Comparison of ENCODE assay signal across 16 mouse cellular contexts in the genomic region with DNA sequence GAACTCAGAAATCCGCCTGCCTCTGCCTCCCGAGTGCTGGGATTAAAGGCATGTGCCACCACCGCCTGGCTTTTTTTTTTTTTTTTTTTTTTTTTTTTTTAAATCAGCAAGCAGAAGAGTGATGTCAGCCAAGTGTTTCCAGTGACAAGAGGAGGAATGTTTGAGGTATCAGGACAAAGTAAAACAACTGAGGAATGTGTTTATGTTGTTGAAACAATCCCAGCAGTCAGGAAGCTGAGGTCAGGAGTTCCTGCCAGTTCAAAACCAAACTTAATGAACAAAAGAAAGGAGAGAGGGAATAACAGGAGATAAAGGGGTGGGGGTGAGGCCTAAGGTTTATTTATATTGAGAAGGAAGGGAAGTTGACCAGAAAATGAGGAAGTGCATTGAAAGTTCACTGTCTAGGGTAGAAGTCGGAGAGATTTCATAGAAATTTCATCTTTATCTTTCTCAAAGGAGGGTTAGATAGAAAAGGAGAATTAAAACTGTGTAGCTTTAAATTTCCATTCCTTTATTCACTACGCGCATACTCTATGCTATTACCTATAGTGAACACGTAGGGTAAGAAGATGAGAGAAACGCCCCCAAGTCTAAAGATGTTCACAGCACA. TPM values are rescaled to one million over a fixed set of nuclear protein-coding genes. Genes with fewer than 3 reads are reported as not detected.
DNase-seq lines count a peak whose midpoint lies in the region; ATAC-seq and TF ChIP-seq lines count a peak whose summit lies in the region.
"Had no signal": no experiment of that assay in that cellular context is flagged by ENCODE, and none has a peak within 500 bp of the region (broad histone marks: within the 10 kb centered on the region; RNA-seq: fewer than 3 reads in every experiment).

No protein-coding gene starts in this region.

- TF ChIP-seq CTCF in heart, postnatal 0 days (IDR thresholded peaks at IDR 0.05; ENCODE audit: low read depth), result no peak
- TF ChIP-seq CTCF in G1E (IDR thresholded peaks at IDR 0.05; ENCODE audit: low read depth, low read length), result no peak

- H3K4me2 ChIP-seq in heart, postnatal 0 days (ENCODE audit: low read depth, low read length), result no peak overlapping the region
- no peak overlapping the region for H3K4me2 ChIP-seq in hindbrain, embryonic 16.5 days (ENCODE audit: low read length)
- H3K4me2 ChIP-seq: forebrain, embryonic 13.5 days; neural tube, embryonic 13.5 days had no signal

- WGBS in heart, postnatal 0 days, result 59% methylated on average over 7 of the region's 8 CpGs
- 17% methylated on average over 5 of the region's 8 CpGs for WGBS in macrophage (ENCODE audit: missing documents)
- 87% methylated on average over 7 of the region's 8 CpGs for WGBS in hindbrain, embryonic 16.5 days

- no peaks in the 10 kb centered on the region for H3K27me3 ChIP-seq in heart, postnatal 0 days (ENCODE audit: control insufficient read depth, insufficient read depth, low read length)
- H3K27me3 ChIP-seq in G1E (ENCODE audit: insufficient read depth, low read length), result no peaks in the 10 kb centered on the region
- H3K27me3 ChIP-seq in hindbrain, embryonic 16.5 days (replicated peaks; ENCODE audit: control insufficient read depth, insufficient read depth, low read length), result no peaks in the 10 kb centered on the region
- H3K27me3 ChIP-seq: forebrain, embryonic 13.5 days; neural tube, embryonic 13.5 days had no signal

- H3K4me1 ChIP-seq in heart, postnatal 0 days (ENCODE audit: control insufficient read depth, insufficient read depth), result no peaks in the 10 kb centered on the region
- H3K4me1 ChIP-seq in G1E (ENCODE audit: insufficient read depth, low read depth, low read length), result peaks cover 38% of the 10 kb centered on the region
- H3K4me1 ChIP-seq in hindbrain, embryonic 16.5 days (ENCODE audit: control insufficient read depth, insufficient read depth, low read depth, low read length), result no peaks in the 10 kb centered on the region
- H3K4me1 ChIP-seq: neural tube, embryonic 13.5 days had no signal

- H3K36me3 ChIP-seq in heart, postnatal 0 days (replicated peaks; ENCODE audit: control insufficient read depth, insufficient read depth, low read length), result no peaks in the 10 kb centered on the region
- H3K36me3 ChIP-seq in G1E (replicated peaks) (peaks cover 47% of the 10 kb centered on the region), macrophage (ENCODE audit: inconsistent target) (no peaks in the 10 kb centered on the region)
- no peaks in the 10 kb centered on the region for H3K36me3 ChIP-seq in hindbrain, embryonic 16.5 days (ENCODE audit: control insufficient read depth, insufficient read depth, low read length)
- H3K36me3 ChIP-seq: neural tube, embryonic 13.5 days had no signal

- peak; percentile 45 for DNase-seq in heart, postnatal 0 days (ENCODE audit: low spot score)
- no peak for DNase-seq in heart, postnatal 4 days
- DNase-seq in 416B (ENCODE audit: low read depth), result peak; percentile 55
- DNase-seq in G1E (ENCODE audit: low spot score), result peak; percentile 16
- DNase-seq in ovary, postnatal 10 days (ENCODE audit: low spot score), result no peak
- DNase-seq in adrenal gland, postnatal 36 days, result no peak
- DNase-seq: adrenal gland, postnatal 14 days; cerebellum, postnatal 36 days; gastrocnemius, adult 2 months; retina, postnatal 1 day; thymus, postnatal 25 days had no signal

- H3K27ac ChIP-seq in heart, postnatal 0 days (ENCODE audit: low read depth), result no peak overlapping the region
- peak overlapping the region; percentile 31; the same call in 1 of the 2 replicates for H3K27ac ChIP-seq in macrophage
- H3K27ac ChIP-seq in hindbrain, embryonic 16.5 days (ENCODE audit: low read depth, low read length), result no peak overlapping the region
- H3K27ac ChIP-seq: forebrain, embryonic 13.5 days; gastrocnemius, adult 2 months; hindbrain, embryonic 10.5 days; neural tube, embryonic 13.5 days had no signal

- no peak for TF ChIP-seq EP300 in heart, postnatal 0 days (IDR thresholded peaks at IDR 0.05; ENCODE audit: low read depth)

- no peak for ATAC-seq in heart, postnatal 0 days (ENCODE audit: insufficient read depth, low read depth)
- ATAC-seq in G1E (ENCODE audit: extremely low read depth, insufficient number of reproducible peaks, low FRiP score, poor library complexity, severe bottlenecking), result peak; percentile 37; the same call in 1 of the 2 replicates
- ATAC-seq in hindbrain, embryonic 16.5 days, result no peak
- ATAC-seq: forebrain, embryonic 13.5 days had no signal

- no peak overlapping the region for H3K9ac ChIP-seq in heart, postnatal 0 days (replicated peaks; ENCODE audit: low read depth, low read length)
- H3K9ac ChIP-seq in hindbrain, embryonic 16.5 days (ENCODE audit: low read depth, low read length), result no peak overlapping the region
- H3K9ac ChIP-seq: forebrain, embryonic 13.5 days; neural tube, embryonic 13.5 days had no signal

- H3K4me3 ChIP-seq in heart, postnatal 0 days (ENCODE audit: low read depth, low read length), result no peak overlapping the region
- H3K4me3 ChIP-seq in G1E (ENCODE audit: low read depth, low read length) (no peak overlapping the region; the same call in 1 of the 2 replicates), macrophage (ENCODE audit: inconsistent target) (no peak overlapping the region)
- no peak overlapping the region for H3K4me3 ChIP-seq in hindbrain, embryonic 16.5 days (ENCODE audit: low read length)
- H3K4me3 ChIP-seq: forebrain, embryonic 13.5 days; gastrocnemius, adult 2 months; hindbrain, embryonic 10.5 days; neural tube, embryonic 13.5 days had no signal

- no peaks in the 10 kb centered on the region for H3K79me2 ChIP-seq in macrophage (ENCODE audit: inconsistent target)

- no peaks in the 10 kb centered on the region for H3K9me3 ChIP-seq in heart, postnatal 0 days (replicated peaks; ENCODE audit: control insufficient read depth, low read length)
- no peaks in the 10 kb centered on the region for H3K9me3 ChIP-seq in G1E (replicated peaks)
- no peaks in the 10 kb centered on the region for H3K9me3 ChIP-seq in hindbrain, embryonic 16.5 days (ENCODE audit: control insufficient read depth, low read length)
- H3K9me3 ChIP-seq: forebrain, embryonic 13.5 days; hindbrain, embryonic 10.5 days; neural tube, embryonic 13.5 days had no signal

RNA-seq across cellular contexts. Expression of a gene that starts 4.9 kb away (rescaled TPM):
- total RNA-seq in heart, postnatal 0 days (2014; rRNA removed; ENCODE audit: low replicate concordance), result 81.6 and 87.2 TPM in 2 replicates
- polyA plus RNA-seq in heart, postnatal 0 days (2015; fragmentation: Nextera tagmentation; extraction: Ambion mirVana), result 121 TPM in 2 replicates
- 100 to 1,000 TPM; 145 to 155 TPM for total RNA-seq in heart, postnatal 4 days (2021)
- total RNA-seq in G1E (2014; fragmentation: Nextera tagmentation), result 87.4 and 103 TPM in 2 replicates
- total RNA-seq in G1E (2017), result 90.5 and 109 TPM in 2 replicates
- 8.4 and 9.3 TPM in 2 replicates for polyA plus RNA-seq in G1E (2012)
- 100 to 1,000 TPM in 6 of 26 experiments, 10 to 100 TPM in 20; 47.5 to 128 (median 88.3) TPM for total RNA-seq in macrophage (2018; cell fraction: chromatin; rRNA removed)
- total RNA-seq in macrophage (2018; cell fraction: cytosol; rRNA removed), result 10 to 100 TPM; 14.9 to 25.8 (median 20.6) TPM
- total RNA-seq in macrophage (2018; cell fraction: nucleus; rRNA removed), result 10 to 100 TPM; 39.4 to 94.3 (median 56.2) TPM
- polyA plus RNA-seq in macrophage (2018), result 20.1 to 23.6 TPM (median 22.7 TPM) in 3 replicates
- 100 to 1,000 TPM; 114 to 142 TPM for total RNA-seq in adrenal gland, postnatal 36 days (2021)
- 161 and 172 TPM in 2 replicates for polyA plus RNA-seq in hindbrain, embryonic 16.5 days (2015; fragmentation: Nextera tagmentation; extraction: Ambion mirVana)

RNA-seq across cellular contexts. Expression of a gene that starts 41.5 kb away (rescaled TPM):
- 24.9 and 50.3 TPM in 2 replicates for total RNA-seq in heart, postnatal 0 days (2014; rRNA removed; ENCODE audit: low replicate concordance)
- 42.7 and 50.0 TPM in 2 replicates for polyA plus RNA-seq in heart, postnatal 0 days (2015; fragmentation: Nextera tagmentation; extraction: Ambion mirVana)
- 10 to 100 TPM; 37.4 to 38.4 TPM for total RNA-seq in heart, postnatal 4 days (2021)
- total RNA-seq in G1E (2014; fragmentation: Nextera tagmentation) (151 and 159 TPM in 2 replicates), G1E (2017) (62.7 and 75.8 TPM in 2 replicates)
- polyA plus RNA-seq in G1E (2012) (82.3 and 91.1 TPM in 2 replicates), macrophage (2018) (56.1 to 63.7 TPM (median 62.8 TPM) in 3 replicates)
- 10 to 100 TPM; 21.0 to 73.9 (median 43.4) TPM for total RNA-seq in macrophage (2018; cell fraction: chromatin; rRNA removed)
- 10 to 100 TPM; 35.8 to 69.1 (median 46.0) TPM for total RNA-seq in macrophage (2018; cell fraction: cytosol; rRNA removed)
- 10 to 100 TPM; 37.0 to 85.4 (median 49.4) TPM for total RNA-seq in macrophage (2018; cell fraction: nucleus; rRNA removed)
- total RNA-seq in adrenal gland, postnatal 36 days (2021), result 100 to 1,000 TPM; 121 to 144 TPM
- 74.9 and 79.7 TPM in 2 replicates for polyA plus RNA-seq in hindbrain, embryonic 16.5 days (2015; fragmentation: Nextera tagmentation; extraction: Ambion mirVana)

Comparison
In these comparisons a context has a peak if more than half of its experiments do, and no peak if none do; other contexts are left out.
1. DNase-seq: peak in heart, postnatal 0 days (single experiment), 416B (single experiment) and G1E (single experiment); none in heart, postnatal 4 days (single experiment), ovary, postnatal 10 days (single experiment) and adrenal gland, postnatal 36 days (0 of 2).